Mouse (Mus musculus) testis, adult 2 months (tissue): Measurements from ENCODE around the gene Mcoln2. TPM values are rescaled to one million over a fixed set of nuclear protein-coding genes. Genes with fewer than 3 reads are reported as not detected.

Source experiments
- H3K27ac ChIP-seq: fragments of 200-500 bp; 2 replicates; pipeline ENCODE4 v1.5.1; 2012; ENCODE audit warnings: low read depth, low read length; ENCODE audit not compliant: control insufficient read depth, insufficient read depth
- H3K27me3 ChIP-seq: fragments of 200-500 bp; 2 replicates; pipeline ENCODE4 v1.6.1; 2012; ENCODE audit warnings: mild to moderate bottlenecking, low read length, moderate library complexity; ENCODE audit not compliant: control insufficient read depth, insufficient read depth
- H3K36me3 ChIP-seq: fragments of 200-500 bp; 2 replicates; pipeline ENCODE4 v1.6.1; 2012; ENCODE audit warnings: mild to moderate bottlenecking, low read length; ENCODE audit not compliant: control insufficient read depth, insufficient read depth
- H3K4me1 ChIP-seq: fragments of 200-500 bp; 2 replicates; pipeline ENCODE4 v1.6.1; 2012; ENCODE audit warnings: low read length; ENCODE audit not compliant: control insufficient read depth, insufficient read depth
- H3K4me3 ChIP-seq: fragments of 200-500 bp; 2 replicates; pipeline ENCODE4 v1.5.1; 2012; ENCODE audit warnings: low read depth, mild to moderate bottlenecking, low read length, moderate library complexity, mixed read lengths; ENCODE audit not compliant: control insufficient read depth
- CTCF ChIP-seq: fragments of 200-500 bp; IDR thresholded peaks from 2 replicates; pipeline ENCODE4 v1.5.1; 2012; ENCODE audit warnings: low read depth, mild to moderate bottlenecking, inconsistent platforms, low read length, moderate library complexity; ENCODE audit not compliant: control insufficient read depth, insufficient read depth, insufficient replicate concordance
- POLR2A ChIP-seq: fragments of 200-500 bp; IDR thresholded peaks from 2 replicates; pipeline ENCODE4 v1.6.1; 2012; ENCODE audit warnings: low read depth, mild to moderate bottlenecking, inconsistent platforms, low read length, moderate library complexity; ENCODE audit not compliant: control insufficient read depth
- polyA plus RNA-seq: library from polyadenylated mRNA; depleted of rRNA; stranded (reverse); fragments of >200 nt; gene quantifications from 2 replicates; pipeline ENCODE4 v1.2.3, GENCODE M21; 2012

Mcoln2 gene
- polyA plus RNA-seq, 1 experiment: 0.32 TPM

DNA sequence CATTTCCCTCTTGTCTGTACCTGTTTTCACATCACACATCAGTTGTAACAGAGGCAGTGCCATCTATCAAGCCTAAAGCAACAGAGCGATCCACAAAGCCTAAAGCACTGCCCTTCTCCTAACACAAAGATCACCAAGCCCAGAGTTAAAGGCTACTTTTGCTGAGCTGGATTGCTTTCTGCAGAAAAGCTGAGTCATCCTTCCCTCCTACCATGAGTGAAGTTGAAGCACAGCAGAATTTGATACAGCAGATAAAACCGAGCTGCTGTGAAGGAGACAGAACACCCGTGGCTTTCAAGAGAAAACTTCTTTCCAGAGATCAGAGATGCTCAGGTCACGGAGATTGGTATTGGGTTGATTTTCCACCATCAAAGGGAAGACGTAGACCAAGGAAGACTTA is 3.5 kb upstream of the Mcoln2 start:
- Histone ChIP-seq H3K27ac (no peak overlapping the region), H3K4me3 (no peak overlapping the region)
- TF ChIP-seq POLR2A: no peak
- TF ChIP-seq CTCF: no peak

GRCm38 (mm10) chr3:146150058-146150400 is 396 bp downstream of the Mcoln2 start:
- TF ChIP-seq POLR2A: no peak
- TF ChIP-seq CTCF: no peak
- H3K4me1 ChIP-seq: peaks cover 9% of the 10 kb centered on the region
- H3K4me3 ChIP-seq: peak overlapping the region; percentile 60
- H3K27me3 ChIP-seq: peaks cover 3% of the 10 kb centered on the region; the same call in 1 of the 2 replicates
- no peak overlapping the region for H3K27ac ChIP-seq
- H3K36me3 ChIP-seq: no peaks in the 10 kb centered on the region

More for the DNA sequence above, 3.5 kb upstream of the Mcoln2 start:
- H3K27me3 ChIP-seq: peaks cover 3% of the 10 kb centered on the region; the same call in 1 of the 2 replicates
- H3K4me1 ChIP-seq: peaks cover 9% of the 10 kb centered on the region
- H3K36me3 ChIP-seq: no peaks in the 10 kb centered on the region

DNA sequence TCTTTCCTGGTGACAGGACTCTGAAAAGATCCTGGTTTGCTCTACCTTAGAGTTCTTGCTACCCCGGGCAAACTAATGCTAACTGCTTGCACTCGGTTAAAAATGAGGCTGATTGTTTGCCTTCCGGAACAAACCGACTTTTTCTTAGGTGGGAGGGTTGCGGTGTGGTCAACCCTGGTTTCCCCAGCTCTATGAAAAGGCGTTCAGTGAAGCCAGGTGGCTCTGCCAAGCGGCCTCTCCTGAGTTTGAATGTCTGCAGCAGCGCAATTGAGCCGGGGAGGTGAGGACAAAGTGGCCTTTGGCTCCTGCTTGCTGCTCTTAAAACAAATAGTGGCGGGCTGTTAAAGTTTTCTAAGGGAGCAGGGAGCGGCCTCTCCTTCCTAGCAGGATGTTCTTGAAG is 927 bp downstream of the Mcoln2 start:
- Histone ChIP-seq H3K4me3 (no peak overlapping the region), H3K27me3 (peaks cover 3% of the 10 kb centered on the region; the same call in 1 of the 2 replicates), H3K36me3 (no peaks in the 10 kb centered on the region), H3K27ac (no peak overlapping the region), H3K4me1 (peaks cover 9% of the 10 kb centered on the region)
- TF ChIP-seq CTCF (no peak), POLR2A (no peak)

DNA sequence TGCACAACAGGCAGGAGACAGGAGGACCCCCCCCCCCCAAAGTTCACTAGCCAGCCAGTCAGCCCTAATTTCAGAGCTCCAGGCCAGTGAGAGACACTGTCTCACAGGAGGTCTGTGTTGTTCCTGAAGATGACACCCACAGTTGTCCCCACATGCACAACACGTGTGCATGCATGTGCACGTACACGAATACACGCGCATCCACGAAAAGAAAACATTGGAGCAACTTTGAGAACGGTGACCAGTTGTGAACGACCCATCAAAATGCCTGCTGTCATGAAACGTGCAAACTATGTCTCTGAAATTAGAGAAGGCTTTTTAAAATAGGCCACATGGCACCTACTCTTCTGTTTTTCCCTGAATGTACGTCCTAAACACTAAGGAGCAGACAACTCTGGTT is 1.7 kb downstream of the Mcoln2 start:
- Histone ChIP-seq H3K4me3 (no peak overlapping the region), H3K36me3 (no peaks in the 10 kb centered on the region), H3K4me1 (peaks cover 9% of the 10 kb centered on the region), H3K27me3 (peaks cover 3% of the 10 kb centered on the region; the same call in 1 of the 2 replicates), H3K27ac (no peak overlapping the region)
- TF ChIP-seq CTCF (no peak), POLR2A (no peak)

DNA sequence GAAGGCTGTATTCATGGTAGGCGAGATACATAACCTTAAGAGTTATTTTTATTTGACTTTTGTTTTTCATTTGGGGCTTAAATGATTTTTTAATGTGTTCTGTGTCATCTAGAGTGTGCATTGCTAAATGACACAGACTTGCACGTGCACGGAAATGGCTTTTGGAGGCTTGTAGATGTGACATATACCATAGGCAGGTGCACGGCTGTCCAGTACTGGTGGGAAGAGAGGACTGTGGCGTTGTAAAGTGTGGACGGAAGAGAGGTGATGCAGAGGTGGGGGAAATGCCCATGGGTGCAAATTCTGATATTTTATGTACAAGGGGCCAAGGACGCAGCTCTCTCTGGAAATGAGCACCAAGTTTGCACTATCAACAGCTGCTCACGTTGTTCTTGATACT is 2.1 kb downstream of the Mcoln2 start:
- H3K27ac ChIP-seq: no peak overlapping the region
- no peak overlapping the region for H3K4me3 ChIP-seq
- H3K36me3 ChIP-seq: no peaks in the 10 kb centered on the region
- no peak for TF ChIP-seq POLR2A
- H3K4me1 ChIP-seq: peaks cover 9% of the 10 kb centered on the region
- peaks cover 3% of the 10 kb centered on the region; the same call in 1 of the 2 replicates for H3K27me3 ChIP-seq

DNA sequence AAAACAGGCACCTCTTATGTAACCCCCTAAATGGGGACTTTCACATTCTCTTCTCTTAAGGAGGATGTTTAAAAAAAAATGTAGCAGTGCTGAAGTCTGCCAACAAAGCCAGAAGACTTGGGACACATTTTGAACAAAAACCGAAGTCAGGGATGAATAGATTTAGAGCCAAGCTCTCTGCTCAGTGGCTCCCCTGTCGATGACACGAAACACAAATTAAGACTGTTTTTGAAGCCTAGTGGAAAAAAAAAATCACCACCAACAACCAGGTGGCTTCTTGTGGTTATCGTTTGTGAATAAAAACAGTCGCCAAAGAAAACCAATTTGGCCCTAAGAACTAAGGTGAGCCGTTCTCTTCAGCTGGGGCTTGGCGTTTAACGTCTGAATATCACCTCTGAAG is 2.7 kb downstream of the Mcoln2 start:
- Histone ChIP-seq H3K27ac (no peak overlapping the region), H3K36me3 (no peaks in the 10 kb centered on the region), H3K4me1 (peaks cover 9% of the 10 kb centered on the region), H3K27me3 (peaks cover 3% of the 10 kb centered on the region; the same call in 1 of the 2 replicates), H3K4me3 (no peak overlapping the region)
- TF ChIP-seq CTCF (no peak), POLR2A (no peak)

DNA sequence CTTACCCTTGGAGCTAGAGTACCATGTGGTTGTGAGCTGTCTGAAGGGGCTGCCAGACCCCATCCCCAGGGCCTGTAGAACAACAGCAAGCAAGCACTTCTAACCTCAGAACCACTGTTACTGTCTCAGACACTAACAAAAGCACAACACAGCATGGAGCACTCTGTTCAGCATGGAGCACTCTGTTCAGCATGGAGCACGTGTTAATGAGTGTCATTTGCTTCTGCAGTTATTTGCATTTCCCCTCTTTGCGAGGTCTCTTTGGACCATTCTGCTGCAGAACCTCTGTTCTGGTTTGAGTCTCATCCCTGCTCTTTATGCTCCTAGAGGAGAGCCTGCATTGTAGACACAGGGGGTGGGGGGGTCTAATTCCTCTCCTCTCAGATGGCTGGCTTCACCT is 3.3 kb downstream of the Mcoln2 start:
- peaks cover 3% of the 10 kb centered on the region; the same call in 1 of the 2 replicates for H3K27me3 ChIP-seq

More for the DNA sequence above, 3.3 kb downstream of the Mcoln2 start:
- Histone ChIP-seq H3K4me3 (no peak overlapping the region), H3K36me3 (no peaks in the 10 kb centered on the region), H3K4me1 (peaks cover 9% of the 10 kb centered on the region), H3K27ac (no peak overlapping the region)
- TF ChIP-seq POLR2A (no peak), CTCF (no peak)
